Mouse (Mus musculus): Measurements from ENCODE around the gene AI467606.

- TF ChIP-seq POLR2A (IDR thresholded peaks at IDR 0.05; ENCODE audit: borderline replicate concordance, low read depth, low read length) (no peak), CTCF (IDR thresholded peaks at IDR 0.05; ENCODE audit: low read depth, low read length) (peak; percentile 54)
Observed at GRCm38 (mm10) chr7:127111461-127111860, 20.3 kb downstream of the AI467606 start.
